Mouse (Mus musculus) erythroblast, embryonic 14.5 days (primary cell): ENCODE results near the gene Zbtb40.

Source experiments
- GATA1 ChIP-seq: IDR thresholded peaks from 2 replicates; pipeline ENCODE4 v1.6.1; 2012; ENCODE audit warnings: low read length, inconsistent platforms, mixed read lengths
- TAL1 ChIP-seq: IDR thresholded peaks from 3 replicates; pipeline ENCODE4 v1.6.1; 2012; ENCODE audit warnings: low read length, inconsistent platforms, mixed read lengths

DNA sequence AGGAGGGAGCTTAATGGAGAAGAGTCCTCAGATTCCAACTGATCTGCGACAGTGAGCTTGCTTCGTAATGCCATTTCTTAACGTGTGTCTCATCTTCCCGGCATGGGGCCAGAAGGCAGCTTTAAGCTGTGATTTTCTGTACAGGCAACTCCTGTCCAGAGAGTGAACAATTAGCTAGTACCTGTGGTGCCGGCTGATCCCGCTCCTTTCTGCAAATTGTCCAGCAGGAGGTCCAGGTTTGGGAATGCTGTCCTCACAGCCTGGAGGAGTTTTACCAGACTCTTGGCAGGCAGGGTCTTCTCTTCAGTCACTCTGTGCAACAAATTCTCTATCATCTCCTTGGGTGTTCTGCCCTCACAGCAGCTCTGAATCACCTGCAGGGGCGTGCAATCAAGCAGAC, 47.6 kb downstream of the Zbtb40 start:
- TF ChIP-seq GATA1 = no peak
- no peak for TF ChIP-seq TAL1
